Mouse (Mus musculus): ENCODE measurements at regions not wholly inside any gene's neighbourhood (a gene's known extent, or its start where the extent isn't known, plus 50 kb on each side); places are given as distances from the start of the nearest gene placed in this dataset.
A peak's percentile ranks its signal among the peaks of the same experiment; 100 is the strongest.

- Histone ChIP-seq H3K9ac (ENCODE audit: low read length) (no peak overlapping the region), H3K9me3 (ENCODE audit: control insufficient read depth, low read length) (no peaks in the 10 kb centered on the region), H3K4me2 (ENCODE audit: low read depth) (no peak overlapping the region), H3K4me3 (ENCODE audit: low read depth, low read length) (no peak overlapping the region), H3K4me1 (ENCODE audit: control insufficient read depth, insufficient read depth, low read length) (no peaks in the 10 kb centered on the region), H3K27me3 (ENCODE audit: control insufficient read depth, insufficient read depth, low read length) (no peaks in the 10 kb centered on the region), H3K36me3 (ENCODE audit: control insufficient read depth, insufficient read depth, low read length) (no peaks in the 10 kb centered on the region), H3K27ac (ENCODE audit: low read depth, low read length) (no peak overlapping the region)
- DNase-seq (ENCODE audit: low spot score) (no peak), ATAC-seq (ENCODE audit: insufficient read depth, low FRiP score, low TSS enrichment) (peak; percentile 50; the same call in 1 of the 2 replicates)
- WGBS: 91% methylated on average over 5 of the region's 5 CpGs
Measured at GRCm38 (mm10) chr14:102674635-102675034, 307.8 kb downstream of the Kctd12 start.

GRCm38 (mm10) chr14:102673724-102674123 is 308.7 kb downstream of the Kctd12 start:
- DNase-seq (ENCODE audit: low spot score) (no peak), ATAC-seq (ENCODE audit: insufficient read depth, low FRiP score, low TSS enrichment) (no peak)
- no peak overlapping the region for H3K27ac ChIP-seq (ENCODE audit: low read depth, low read length)
- no peak overlapping the region for H3K4me3 ChIP-seq (ENCODE audit: low read depth, low read length)
- H3K27me3 ChIP-seq (ENCODE audit: control insufficient read depth, insufficient read depth, low read length): no peaks in the 10 kb centered on the region
- H3K9me3 ChIP-seq (ENCODE audit: control insufficient read depth, low read length): no peaks in the 10 kb centered on the region
- no peak overlapping the region for H3K4me2 ChIP-seq (ENCODE audit: low read depth)
- no peaks in the 10 kb centered on the region for H3K4me1 ChIP-seq (ENCODE audit: control insufficient read depth, insufficient read depth, low read length)
- 88% methylated on average over 5 of the region's 5 CpGs for WGBS
- no peaks in the 10 kb centered on the region for H3K36me3 ChIP-seq (ENCODE audit: control insufficient read depth, insufficient read depth, low read length)
- no peak overlapping the region for H3K9ac ChIP-seq (ENCODE audit: low read length)

- Histone ChIP-seq H3K27ac (ENCODE audit: low read depth, low read length) (no peak overlapping the region), H3K9me3 (ENCODE audit: control insufficient read depth, low read length) (no peaks in the 10 kb centered on the region), H3K9ac (ENCODE audit: low read length) (no peak overlapping the region), H3K36me3 (ENCODE audit: control insufficient read depth, insufficient read depth, low read length) (no peaks in the 10 kb centered on the region), H3K27me3 (ENCODE audit: control insufficient read depth, insufficient read depth, low read length) (no peaks in the 10 kb centered on the region), H3K4me1 (ENCODE audit: control insufficient read depth, insufficient read depth, low read length) (no peaks in the 10 kb centered on the region), H3K4me2 (ENCODE audit: low read depth) (no peak overlapping the region), H3K4me3 (ENCODE audit: low read depth, low read length) (no peak overlapping the region)
- DNase-seq (ENCODE audit: low spot score): no peak
- 82% methylated on average over 2 of the region's 2 CpGs for WGBS
- ATAC-seq (ENCODE audit: insufficient read depth, low FRiP score, low TSS enrichment): no peak
Measured at GRCm38 (mm10) chr14:102663240-102663639, 319.2 kb downstream of the Kctd12 start.

GRCm38 (mm10) chr14:102660351-102660750 is 322.1 kb downstream of the Kctd12 start:
- no peaks in the 10 kb centered on the region for H3K27me3 ChIP-seq (ENCODE audit: control insufficient read depth, insufficient read depth, low read length)
- H3K27ac ChIP-seq (ENCODE audit: low read depth, low read length): no peak overlapping the region
- H3K9me3 ChIP-seq (ENCODE audit: control insufficient read depth, low read length): no peaks in the 10 kb centered on the region
- ATAC-seq (ENCODE audit: insufficient read depth, low FRiP score, low TSS enrichment) (no peak), DNase-seq (ENCODE audit: low spot score) (peak; percentile 10)
- H3K4me1 ChIP-seq (ENCODE audit: control insufficient read depth, insufficient read depth, low read length): no peaks in the 10 kb centered on the region
- no peak overlapping the region for H3K4me2 ChIP-seq (ENCODE audit: low read depth)
- no peak overlapping the region for H3K4me3 ChIP-seq (ENCODE audit: low read depth, low read length)
- no peaks in the 10 kb centered on the region for H3K36me3 ChIP-seq (ENCODE audit: control insufficient read depth, insufficient read depth, low read length)
- 82% methylated on average over 11 of the region's 11 CpGs for WGBS
- H3K9ac ChIP-seq (ENCODE audit: low read length): no peak overlapping the region

- Histone ChIP-seq H3K27me3 (ENCODE audit: control insufficient read depth, insufficient read depth, low read length) (no peaks in the 10 kb centered on the region), H3K27ac (ENCODE audit: low read depth, low read length) (no peak overlapping the region), H3K9ac (ENCODE audit: low read length) (no peak overlapping the region), H3K9me3 (ENCODE audit: control insufficient read depth, low read length) (no peaks in the 10 kb centered on the region), H3K36me3 (ENCODE audit: control insufficient read depth, insufficient read depth, low read length) (no peaks in the 10 kb centered on the region), H3K4me2 (ENCODE audit: low read depth) (no peak overlapping the region), H3K4me1 (ENCODE audit: control insufficient read depth, insufficient read depth, low read length) (no peaks in the 10 kb centered on the region), H3K4me3 (ENCODE audit: low read depth, low read length) (no peak overlapping the region)
- no peak for DNase-seq (ENCODE audit: low spot score)
- WGBS: 87% methylated on average over 1 of the region's 1 CpGs
- ATAC-seq (ENCODE audit: insufficient read depth, low FRiP score, low TSS enrichment): no peak
Measured at GRCm38 (mm10) chr14:102656235-102656634, 326.2 kb downstream of the Kctd12 start.

GRCm38 (mm10) chr14:102629601-102630000 is 352.8 kb downstream of the Kctd12 start:
- 79% methylated on average over 2 of the region's 2 CpGs for WGBS
- Histone ChIP-seq H3K27me3 (ENCODE audit: control insufficient read depth, insufficient read depth, low read length) (no peaks in the 10 kb centered on the region), H3K36me3 (ENCODE audit: control insufficient read depth, insufficient read depth, low read length) (no peaks in the 10 kb centered on the region), H3K4me1 (ENCODE audit: control insufficient read depth, insufficient read depth, low read length) (no peaks in the 10 kb centered on the region), H3K4me3 (ENCODE audit: low read depth, low read length) (no peak overlapping the region), H3K9ac (ENCODE audit: low read length) (no peak overlapping the region), H3K4me2 (ENCODE audit: low read depth) (no peak overlapping the region), H3K9me3 (ENCODE audit: control insufficient read depth, low read length) (no peaks in the 10 kb centered on the region), H3K27ac (ENCODE audit: low read depth, low read length) (no peak overlapping the region)
- ATAC-seq (ENCODE audit: insufficient read depth, low FRiP score, low TSS enrichment) (no peak), DNase-seq (ENCODE audit: low spot score) (no peak)

GRCm38 (mm10) chr14:102621546-102621945 is 360.9 kb downstream of the Kctd12 start:
- no peak for ATAC-seq (ENCODE audit: insufficient read depth, low FRiP score, low TSS enrichment)
- Histone ChIP-seq H3K4me3 (ENCODE audit: low read depth, low read length) (no peak overlapping the region), H3K9me3 (ENCODE audit: control insufficient read depth, low read length) (no peaks in the 10 kb centered on the region), H3K9ac (ENCODE audit: low read length) (no peak overlapping the region), H3K27me3 (ENCODE audit: control insufficient read depth, insufficient read depth, low read length) (no peaks in the 10 kb centered on the region), H3K36me3 (ENCODE audit: control insufficient read depth, insufficient read depth, low read length) (no peaks in the 10 kb centered on the region), H3K4me1 (ENCODE audit: control insufficient read depth, insufficient read depth, low read length) (no peaks in the 10 kb centered on the region), H3K4me2 (ENCODE audit: low read depth) (no peak overlapping the region), H3K27ac (ENCODE audit: low read depth, low read length) (no peak overlapping the region)
- DNase-seq (ENCODE audit: low spot score): no peak

- H3K4me3 ChIP-seq (ENCODE audit: low read depth, low read length): no peak overlapping the region
- no peak for ATAC-seq (ENCODE audit: insufficient read depth, low FRiP score, low TSS enrichment)
- H3K4me1 ChIP-seq (ENCODE audit: control insufficient read depth, insufficient read depth, low read length): no peaks in the 10 kb centered on the region
- no peak overlapping the region for H3K27ac ChIP-seq (ENCODE audit: low read depth, low read length)
- no peaks in the 10 kb centered on the region for H3K27me3 ChIP-seq (ENCODE audit: control insufficient read depth, insufficient read depth, low read length)
- WGBS: 69% methylated on average over 4 of the region's 4 CpGs
- no peak overlapping the region for H3K4me2 ChIP-seq (ENCODE audit: low read depth)
- H3K9ac ChIP-seq (ENCODE audit: low read length): no peak overlapping the region
- H3K36me3 ChIP-seq (ENCODE audit: control insufficient read depth, insufficient read depth, low read length): no peaks in the 10 kb centered on the region
- no peak for DNase-seq (ENCODE audit: low spot score)
- no peaks in the 10 kb centered on the region for H3K9me3 ChIP-seq (ENCODE audit: control insufficient read depth, low read length)
Measured at GRCm38 (mm10) chr14:102619056-102619455, 363.4 kb downstream of the Kctd12 start.

GRCm38 (mm10) chr14:102615588-102616309 is 366.7 kb downstream of the Kctd12 start:
- peak; percentile 31 for ATAC-seq (ENCODE audit: insufficient read depth, low FRiP score, low TSS enrichment)
- H3K9me3 ChIP-seq (ENCODE audit: control insufficient read depth, low read length): no peaks in the 10 kb centered on the region
- no peaks in the 10 kb centered on the region for H3K27me3 ChIP-seq (ENCODE audit: control insufficient read depth, insufficient read depth, low read length)
- H3K27ac ChIP-seq (ENCODE audit: low read depth, low read length): no peak overlapping the region
- H3K4me2 ChIP-seq (ENCODE audit: low read depth): no peak overlapping the region
- H3K36me3 ChIP-seq (ENCODE audit: control insufficient read depth, insufficient read depth, low read length): no peaks in the 10 kb centered on the region
- H3K4me3 ChIP-seq (ENCODE audit: low read depth, low read length): no peak overlapping the region
- 54% methylated on average over 7 of the region's 7 CpGs for WGBS
- no peak for DNase-seq (ENCODE audit: low spot score)
- no peaks in the 10 kb centered on the region for H3K4me1 ChIP-seq (ENCODE audit: control insufficient read depth, insufficient read depth, low read length)
- H3K9ac ChIP-seq (ENCODE audit: low read length): no peak overlapping the region

Measured in neural tube, embryonic 11.5 days (tissue).